Mouse (Mus musculus): Measurements from ENCODE around the gene Rhobtb1.

DNA sequence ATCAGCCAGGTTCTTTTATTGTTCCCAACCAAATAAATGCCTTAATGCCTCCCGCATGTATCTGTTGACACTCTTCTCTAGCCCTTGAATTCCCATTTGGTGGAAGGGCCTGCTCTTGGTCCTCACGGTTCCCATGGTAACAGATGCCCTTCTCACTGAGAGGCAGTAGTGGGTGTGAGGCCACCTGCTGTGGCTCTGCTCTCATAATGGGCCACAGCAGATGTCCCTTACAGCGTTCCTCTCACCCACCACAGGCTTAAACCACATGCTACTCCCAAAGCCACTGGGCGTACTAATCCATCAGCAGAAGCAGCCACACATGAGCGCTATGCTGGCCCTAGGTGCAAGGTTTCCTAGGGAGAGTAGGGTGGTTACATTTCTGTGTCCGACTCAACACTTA lies 87.1 kb downstream of the Rhobtb1 start:
- no peak for TF ChIP-seq CTCF (IDR thresholded peaks at IDR 0.05; ENCODE audit: borderline replicate concordance, control insufficient read depth, extremely low read depth, insufficient read depth, low read length, poor library complexity)
- TF ChIP-seq POLR2A (IDR thresholded peaks at IDR 0.05; ENCODE audit: control insufficient read depth, extremely low read depth, insufficient read depth, low read length, poor library complexity): no peak

Data from thymus, adult 2 months (tissue).